Mouse (Mus musculus): ENCODE results near the gene Dbr1. TPM values are rescaled to one million over a fixed set of nuclear protein-coding genes. Genes with fewer than 3 reads are reported as not detected.

Dbr1 gene
- total and polyA plus RNA-seq, 3 experiments, result 33.9 to 57.5 (median 41.4) TPM

DNA sequence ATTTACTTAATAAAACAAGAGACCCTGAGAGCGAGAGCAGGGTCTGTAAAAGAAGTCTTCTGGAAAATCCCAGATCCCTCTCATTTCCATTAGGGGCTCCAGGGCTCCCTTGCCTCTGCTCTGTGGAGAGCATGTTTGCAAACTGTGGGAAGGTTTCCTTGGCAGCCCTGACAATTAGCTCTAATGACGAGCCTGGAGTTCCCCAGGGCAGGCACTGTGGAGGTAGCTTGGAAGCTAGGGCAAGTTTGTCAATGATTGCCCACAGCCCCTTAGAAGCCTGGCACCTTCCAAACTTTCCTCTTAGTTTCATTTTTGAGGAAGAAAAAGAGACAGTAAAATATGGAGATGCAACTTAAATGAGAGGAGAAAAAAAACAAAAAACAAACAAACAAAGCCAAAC, 56.2 kb downstream of the Dbr1 start:
- no peaks in the 10 kb centered on the region for H3K27me3 ChIP-seq (replicated peaks)
- H3K79me2 ChIP-seq (replicated peaks; ENCODE audit: control insufficient read depth, extremely low read depth, insufficient read depth, poor library complexity, severe bottlenecking), result no peaks in the 10 kb centered on the region
- no peaks in the 10 kb centered on the region for H3K36me3 ChIP-seq (replicated peaks in 1 of 2; ENCODE audit: control insufficient read depth in 1 of 2, insufficient read depth in 1 of 2, low read length in 1 of 2)
- H3K4me1 ChIP-seq (ENCODE audit: control insufficient read depth in 1 of 2, insufficient read depth in 2 of 2), result no peaks in the 10 kb centered on the region
- H3K27ac ChIP-seq (ENCODE audit: insufficient read depth, low read depth), result no peak overlapping the region
- in situ Hi-C loops (cut with MboI; ENCODE audit: low pct_ligation_motif_present, low pct_unique_long_range_greater_than_20kb, low sequenced_read_pairs) (no loop called here), dilution Hi-C loops (cut with MboI; ENCODE audit: extremely low pct_ligation_motif_present, extremely low pct_unique_long_range_greater_than_20kb, low sequenced_read_pairs) (no loop called here)
- H3K4me3 ChIP-seq (replicated peaks in 1 of 3; ENCODE audit: low read depth in 2 of 3, low read length in 2 of 3, poor library complexity in 1 of 3), result no peak overlapping the region
- DNase-seq (ENCODE audit: extremely low read depth), result no peak
- no peaks in the 10 kb centered on the region for H3K9me3 ChIP-seq (replicated peaks; ENCODE audit: low read length)
- H3K9ac ChIP-seq (ENCODE audit: insufficient read depth, low read depth), result no peak overlapping the region
- no peak overlapping the region; the same call in 1 of the 2 replicates for H3K4me2 ChIP-seq (ENCODE audit: insufficient read depth, low read depth, poor library complexity, severe bottlenecking)
- TF ChIP-seq SIN3A (IDR thresholded peaks at IDR 0.05; ENCODE audit: low read length) (no peak), POLR2AphosphoS2 (IDR thresholded peaks at IDR 0.05; ENCODE audit: low read depth, low read length) (no peak), UBTF (IDR thresholded peaks at IDR 0.05; ENCODE audit: low read depth, low read length) (no peak), EP300 (IDR thresholded peaks at IDR 0.05; ENCODE audit: low read length) (no peak), CHD1 (IDR thresholded peaks at IDR 0.05; ENCODE audit: low read depth, low read length) (no peak), CTCF (conservative IDR thresholded peaks at IDR 0.05 in 1 of 2, IDR thresholded peaks at IDR 0.05 in 1 of 2; ENCODE audit: low read depth in 2 of 2, low read length in 2 of 2) (no peak), POLR2A (IDR thresholded peaks at IDR 0.05; ENCODE audit: low read depth, low read length) (no peak), GABPA (IDR thresholded peaks at IDR 0.05; ENCODE audit: insufficient replicate concordance, low read depth, low read length) (no peak), ZC3H11A (IDR thresholded peaks at IDR 0.05; ENCODE audit: low read depth, low read length) (no peak)

GRCm38 (mm10) chr9:99632264-99632663, 56.7 kb downstream of the Dbr1 start:
- in situ Hi-C loops (cut with MboI; ENCODE audit: low pct_ligation_motif_present, low pct_unique_long_range_greater_than_20kb, low sequenced_read_pairs), result no loop called here
- no peak overlapping the region for H3K4me3 ChIP-seq (replicated peaks in 1 of 3; ENCODE audit: low read depth in 2 of 3, low read length in 2 of 3, poor library complexity in 1 of 3)

More at GRCm38 (mm10) chr9:99632264-99632663, 56.7 kb downstream of the Dbr1 start:
- Histone ChIP-seq H3K36me3 (replicated peaks in 1 of 2; ENCODE audit: control insufficient read depth in 1 of 2, insufficient read depth in 1 of 2, low read length in 1 of 2) (no peaks in the 10 kb centered on the region), H3K79me2 (replicated peaks; ENCODE audit: control insufficient read depth, extremely low read depth, insufficient read depth, poor library complexity, severe bottlenecking) (no peaks in the 10 kb centered on the region), H3K9me3 (replicated peaks; ENCODE audit: low read length) (no peaks in the 10 kb centered on the region), H3K27ac (ENCODE audit: insufficient read depth, low read depth) (no peak overlapping the region), H3K4me2 (ENCODE audit: insufficient read depth, low read depth, poor library complexity, severe bottlenecking) (no peak overlapping the region), H3K4me1 (ENCODE audit: control insufficient read depth in 1 of 2, insufficient read depth in 2 of 2) (no peaks in the 10 kb centered on the region), H3K9ac (ENCODE audit: insufficient read depth, low read depth) (no peak overlapping the region), H3K27me3 (replicated peaks) (no peaks in the 10 kb centered on the region)
- no peak for DNase-seq (ENCODE audit: extremely low read depth)
- TF ChIP-seq SIN3A (IDR thresholded peaks at IDR 0.05; ENCODE audit: low read length) (no peak), CTCF (conservative IDR thresholded peaks at IDR 0.05 in 1 of 2, IDR thresholded peaks at IDR 0.05 in 1 of 2; ENCODE audit: low read depth in 2 of 2, low read length in 2 of 2) (no peak), ELF1 (IDR thresholded peaks at IDR 0.05; ENCODE audit: low read depth, low read length) (no peak), MAX (IDR thresholded peaks at IDR 0.05; ENCODE audit: low read length) (no peak), POLR2A (IDR thresholded peaks at IDR 0.05; ENCODE audit: low read depth, low read length) (no peak), TCF12 (IDR thresholded peaks at IDR 0.05; ENCODE audit: low read depth, low read length) (no peak), NRF1 (IDR thresholded peaks at IDR 0.05; ENCODE audit: low read depth, low read length) (no peak), JUND (conservative IDR thresholded peaks at IDR 0.05; ENCODE audit: low read depth, low read length) (no peak), UBTF (IDR thresholded peaks at IDR 0.05; ENCODE audit: low read depth, low read length) (no peak), ZNF384 (IDR thresholded peaks at IDR 0.05; ENCODE audit: low read depth, low read length) (no peak), HCFC1 (IDR thresholded peaks at IDR 0.05; ENCODE audit: low read depth, low read length) (no peak)
- dilution Hi-C loops (cut with MboI; ENCODE audit: extremely low pct_ligation_motif_present, extremely low pct_unique_long_range_greater_than_20kb, low sequenced_read_pairs), result no loop called here

Other genes with a start within 250 kb of the Dbr1 start
- not detected in 2 replicates for gene Esyt3, start 217.2 kb upstream of the Dbr1 start, total RNA-seq (2012; rRNA removed)
- not detected in 2 replicates for gene Esyt3, start 217.2 kb upstream of the Dbr1 start, total RNA-seq (2014; rRNA removed)
- gene Esyt3, start 217.2 kb upstream of the Dbr1 start, polyA plus RNA-seq (2012; ENCODE audit: insufficient read length, low read depth), result 0.27 TPM in 1 of 2 replicates, not detected in the other
- gene Mras, start 138.4 kb upstream of the Dbr1 start, total RNA-seq (2012; rRNA removed), result 0.21 TPM in 1 of 2 replicates, not detected in the other
- gene Mras, start 138.4 kb upstream of the Dbr1 start, total RNA-seq (2014; rRNA removed), result not detected in 2 replicates
- not detected in 2 replicates for gene Mras, start 138.4 kb upstream of the Dbr1 start, polyA plus RNA-seq (2012; ENCODE audit: insufficient read length, low read depth)
- gene Nme9, start 124.3 kb upstream of the Dbr1 start, total RNA-seq (2012; rRNA removed), result not detected in 2 replicates
- not detected in 2 replicates for gene Nme9, start 124.3 kb upstream of the Dbr1 start, total RNA-seq (2014; rRNA removed)
- not detected in 2 replicates for gene Nme9, start 124.3 kb upstream of the Dbr1 start, polyA plus RNA-seq (2012; ENCODE audit: insufficient read length, low read depth)
- gene Armc8, start 6.9 kb upstream of the Dbr1 start, total RNA-seq (2012; rRNA removed), result 9.3 and 11.0 TPM in 2 replicates
- gene Armc8, start 6.9 kb upstream of the Dbr1 start, total RNA-seq (2014; rRNA removed), result 16.9 and 17.0 TPM in 2 replicates
- gene Armc8, start 6.9 kb upstream of the Dbr1 start, polyA plus RNA-seq (2012; ENCODE audit: insufficient read length, low read depth), result 12.6 and 15.3 TPM in 2 replicates
- gene A4gnt, start 36.7 kb downstream of the Dbr1 start, total RNA-seq (2012; rRNA removed), result not detected in 2 replicates
- gene A4gnt, start 36.7 kb downstream of the Dbr1 start, total RNA-seq (2014; rRNA removed), result not detected in 2 replicates
- not detected in 2 replicates for gene A4gnt, start 36.7 kb downstream of the Dbr1 start, polyA plus RNA-seq (2012; ENCODE audit: insufficient read length, low read depth)
- not detected in 2 replicates for gene Dzip1l, start 53.7 kb downstream of the Dbr1 start, total RNA-seq (2012; rRNA removed)
- gene Dzip1l, start 53.7 kb downstream of the Dbr1 start, total RNA-seq (2014; rRNA removed), result not detected in 2 replicates
- gene Dzip1l, start 53.7 kb downstream of the Dbr1 start, polyA plus RNA-seq (2012; ENCODE audit: insufficient read length, low read depth), result not detected in 2 replicates
- gene Cldn18, start 141.5 kb downstream of the Dbr1 start, total RNA-seq (2012; rRNA removed), result not detected in 2 replicates
- not detected in 2 replicates for gene Cldn18, start 141.5 kb downstream of the Dbr1 start, total RNA-seq (2014; rRNA removed)
- not detected in 2 replicates for gene Cldn18, start 141.5 kb downstream of the Dbr1 start, polyA plus RNA-seq (2012; ENCODE audit: insufficient read length, low read depth)